Mouse (Mus musculus) limb, embryonic 14.5 days (tissue): Measurements from ENCODE around the gene Nfix. TPM values are rescaled to one million over a fixed set of nuclear protein-coding genes. Genes with fewer than 3 reads are reported as not detected.
A peak's percentile ranks its signal among the peaks of the same experiment; 100 is the strongest.

ENCODE experiments used
- ATAC-seq: fragments of 200-750 bp; cut with Nextera tagmentation; 2 replicates; pipeline ENCODE4 v1.8.0; 2017; ENCODE audit warnings: low read depth, moderate number of reproducible peaks, moderate TSS enrichment; ENCODE audit not compliant: low FRiP score
- DNase-seq: peaks from one replicate; pipeline ENCODE4 v3.0.0-alpha.2; 2015; ENCODE audit warnings: low spot score
- H3K27ac ChIP-seq: fragments of 300-500 bp; sonication (generic); replicated peaks from 2 replicates; pipeline ENCODE4 v1.5.1; 2014; ENCODE audit warnings: low read depth, mild to moderate bottlenecking, low read length, moderate library complexity, mixed read lengths
- H3K27me3 ChIP-seq: fragments of 300-500 bp; sonication (generic); 2 replicates; pipeline ENCODE4 v1.6.1; 2014; ENCODE audit warnings: low read length, mixed read lengths; ENCODE audit not compliant: control insufficient read depth, insufficient read depth
- H3K36me3 ChIP-seq: fragments of 300-500 bp; sonication (generic); 2 replicates; pipeline ENCODE4 v1.6.1; 2014; ENCODE audit warnings: mild to moderate bottlenecking, low read length, moderate library complexity, mixed read lengths; ENCODE audit not compliant: control insufficient read depth, insufficient read depth
- H3K4me1 ChIP-seq: fragments of 300-500 bp; sonication (generic); 2 replicates; pipeline ENCODE4 v1.6.1; 2014; ENCODE audit warnings: antibody characterized with exemption, low read length, mixed read lengths; ENCODE audit not compliant: control insufficient read depth, insufficient read depth
- H3K4me2 ChIP-seq: fragments of 300-500 bp; sonication (generic); replicated peaks from 2 replicates; pipeline ENCODE4 v1.6.1; 2014; ENCODE audit warnings: low read depth, mild to moderate bottlenecking, low read length, moderate library complexity; ENCODE audit not compliant: severe bottlenecking
- H3K4me3 ChIP-seq: fragments of 300-500 bp; sonication (generic); replicated peaks from 2 replicates; pipeline ENCODE4 v1.5.1; 2014; ENCODE audit warnings: low read length
- H3K9ac ChIP-seq: fragments of 300-500 bp; sonication (generic); 2 replicates; pipeline ENCODE4 v1.6.1; 2014; ENCODE audit warnings: mild to moderate bottlenecking, low read depth, low read length, moderate library complexity; ENCODE audit not compliant: severe bottlenecking
- H3K9me3 ChIP-seq: fragments of 300-500 bp; sonication (generic); 2 replicates; pipeline ENCODE4 v1.6.1; 2016; ENCODE audit warnings: low read length; ENCODE audit not compliant: control insufficient read depth
- POLR2A ChIP-seq: fragments of 200-500 bp; IDR thresholded peaks from 2 replicates; pipeline ENCODE4 v1.8.0; 2012; ENCODE audit warnings: inconsistent platforms, mild to moderate bottlenecking, moderate library complexity, borderline replicate concordance; ENCODE audit not compliant: insufficient read depth, insufficient read length; ENCODE audit errors: extremely low read depth
- WGBS: fragments of 180-500 bp; shearing (Covaris S2); extraction: QIAGEN DNeasy Blood & Tissue Kit; methylation state at CpG from one replicate; pipeline ENCODE4 v1.1.7; 2014; 5-methylcytosine and 5-hydroxymethylcytosine counted together
- polyA plus RNA-seq, 2 experiments: library from polyadenylated mRNA; depleted of rRNA in 1 of 2; stranded (reverse) in 1 of 2; unstranded in 1 of 2; fragments of >200 nt; fragmentation: Nextera tagmentation in 1 of 2; extraction: Ambion mirVana in 1 of 2; gene quantifications; 2 replicates each; pipeline versions ENCODE4 v1.2.1 to v1.2.3; 2012 to 2014

The Nfix gene
- polyA plus RNA-seq, 2 experiments: 81.2 to 100 TPM

DNA sequence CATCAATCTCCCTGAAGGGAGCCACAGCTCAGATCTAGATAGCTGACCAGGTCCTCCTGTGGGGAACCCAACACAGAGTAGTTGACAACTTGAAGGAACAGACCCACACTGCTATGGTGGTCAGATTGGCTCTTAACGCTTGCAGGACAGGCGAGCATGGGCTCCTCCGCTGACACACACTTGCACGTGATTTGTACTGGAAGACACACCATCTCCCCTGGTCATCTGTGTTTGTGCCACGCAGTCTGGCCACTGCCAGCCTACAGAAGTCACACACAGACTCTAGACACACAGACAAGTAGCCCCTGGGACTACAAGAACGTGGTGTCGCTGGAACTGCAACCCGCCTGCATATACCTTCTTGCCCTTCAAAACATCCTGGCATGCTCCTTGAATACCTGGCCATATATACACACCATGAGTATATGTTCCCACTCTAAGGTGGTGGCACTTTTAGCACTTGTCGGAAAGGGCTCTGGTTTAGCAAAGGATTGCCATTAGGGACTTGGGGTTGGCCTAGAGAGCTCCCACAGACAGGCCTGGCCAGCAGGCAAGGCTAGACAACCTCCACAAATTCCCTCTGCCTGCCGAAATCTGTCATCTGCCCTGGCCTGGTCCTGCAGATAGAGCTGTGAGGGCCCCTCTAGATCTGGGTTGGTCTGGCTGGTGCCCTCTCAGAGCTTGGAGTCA lies 1.6 kb downstream of the Nfix start:
- H3K4me3 ChIP-seq: peak overlapping the region; percentile 77
- H3K27me3 ChIP-seq: no peaks in the 10 kb centered on the region
- peak overlapping the region; percentile 93 for H3K4me2 ChIP-seq
- ATAC-seq (no peak), DNase-seq (no peak)
- H3K27ac ChIP-seq: peak overlapping the region; percentile 98
- peak overlapping the region; percentile 99 for H3K9ac ChIP-seq
- peaks cover 28% of the 10 kb centered on the region for H3K36me3 ChIP-seq
- 37% methylated on average over 10 of the region's 10 CpGs for WGBS
- TF ChIP-seq POLR2A: no peak
- H3K4me1 ChIP-seq: peaks cover 53% of the 10 kb centered on the region
- no peaks in the 10 kb centered on the region for H3K9me3 ChIP-seq

DNA sequence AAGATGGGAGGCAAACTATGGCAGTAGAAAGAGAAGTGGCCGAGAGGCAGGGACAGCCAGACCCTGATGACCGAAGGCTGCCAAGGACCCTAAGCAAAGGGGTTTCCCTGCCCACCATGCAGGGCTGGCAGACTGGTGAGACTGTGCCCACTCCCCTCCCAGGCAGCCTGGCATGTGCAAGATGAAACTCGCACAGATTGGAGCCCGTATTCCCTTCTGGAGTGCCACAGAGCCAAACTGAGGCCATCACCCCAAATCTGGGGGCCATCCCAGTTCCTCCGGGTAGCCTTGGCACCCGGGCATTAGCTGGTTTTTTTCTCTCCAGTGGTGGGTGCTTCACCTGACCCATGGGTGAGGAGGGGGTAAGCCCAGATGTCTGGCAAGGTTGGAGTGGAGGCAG lies 2.2 kb downstream of the Nfix start:
- H3K27ac ChIP-seq: no peak overlapping the region
- 71% methylated on average over 6 of the region's 6 CpGs for WGBS
- DNase-seq (no peak), ATAC-seq (no peak)
- peaks cover 32% of the 10 kb centered on the region for H3K36me3 ChIP-seq
- H3K4me1 ChIP-seq: peaks cover 51% of the 10 kb centered on the region
- peak overlapping the region; percentile 99 for H3K9ac ChIP-seq
- TF ChIP-seq POLR2A: no peak
- H3K27me3 ChIP-seq: no peaks in the 10 kb centered on the region
- peak overlapping the region; percentile 77 for H3K4me3 ChIP-seq
- H3K9me3 ChIP-seq: no peaks in the 10 kb centered on the region
- H3K4me2 ChIP-seq: peak overlapping the region; percentile 93

DNA sequence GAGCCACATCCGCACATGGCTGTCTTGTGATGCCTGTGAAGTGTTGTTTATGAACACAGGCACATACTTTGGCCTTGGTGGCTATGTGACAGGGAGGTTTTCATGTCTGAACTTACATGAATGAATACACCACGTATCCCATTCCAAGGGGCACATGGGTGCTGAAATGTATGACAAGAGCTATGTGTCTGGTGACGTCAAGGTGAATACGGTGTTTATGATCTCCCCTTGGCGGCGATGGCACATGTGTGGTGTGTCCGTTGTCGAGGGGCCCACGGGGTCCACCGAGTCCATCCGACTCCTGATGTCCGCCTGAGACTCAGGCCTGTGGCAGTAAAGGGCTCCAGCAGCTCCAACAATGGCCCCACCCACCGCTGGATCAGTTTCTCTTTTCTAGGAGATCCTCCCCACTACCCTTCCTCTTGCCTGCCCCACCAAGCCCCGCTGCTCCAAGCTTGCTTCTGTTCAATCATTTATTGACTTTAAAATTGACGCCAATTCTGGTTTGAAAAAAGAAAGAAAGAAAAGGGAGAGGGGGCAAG lies 2.8 kb downstream of the Nfix start:
- Histone ChIP-seq H3K4me3 (no peak overlapping the region), H3K27me3 (no peaks in the 10 kb centered on the region), H3K4me1 (peaks cover 48% of the 10 kb centered on the region), H3K36me3 (peaks cover 36% of the 10 kb centered on the region), H3K9ac (no peak overlapping the region), H3K4me2 (no peak overlapping the region), H3K9me3 (no peaks in the 10 kb centered on the region), H3K27ac (no peak overlapping the region)
- TF ChIP-seq POLR2A: no peak
- ATAC-seq (no peak), DNase-seq (no peak)
- WGBS: 66% methylated on average over 15 of the region's 15 CpGs

DNA sequence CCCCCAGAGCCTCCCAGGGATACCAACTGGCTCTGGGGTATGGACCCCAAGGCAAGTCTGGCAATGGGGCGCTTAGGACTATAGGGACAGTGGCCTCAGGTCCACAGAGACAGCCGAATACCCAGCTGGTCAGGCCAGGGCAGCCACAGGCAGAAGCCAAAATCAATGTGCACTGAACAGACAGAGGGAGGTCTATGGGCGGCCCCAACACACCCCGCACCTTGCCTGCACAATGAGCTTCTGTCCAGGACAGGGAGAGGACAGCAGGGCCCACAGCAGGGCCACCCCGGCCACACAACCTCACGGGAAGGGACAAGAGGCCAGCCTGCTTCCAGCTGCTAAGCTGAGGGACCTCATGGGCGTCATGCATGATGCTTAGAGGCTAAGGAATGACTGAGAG lies 5.7 kb downstream of the Nfix start:
- 55% methylated on average over 7 of the region's 7 CpGs for WGBS
- H3K9ac ChIP-seq: peak overlapping the region; percentile 36; the same call in 1 of the 2 replicates
- H3K36me3 ChIP-seq: peaks cover 39% of the 10 kb centered on the region
- peak overlapping the region; percentile 45 for H3K4me2 ChIP-seq
- peak overlapping the region; percentile 15 for H3K4me3 ChIP-seq
- H3K4me1 ChIP-seq: peaks cover 62% of the 10 kb centered on the region
- H3K27me3 ChIP-seq: no peaks in the 10 kb centered on the region
- H3K27ac ChIP-seq: peak overlapping the region; percentile 74
- TF ChIP-seq POLR2A: no peak
- DNase-seq: no peak
- H3K9me3 ChIP-seq: no peaks in the 10 kb centered on the region
- ATAC-seq: no peak

DNA sequence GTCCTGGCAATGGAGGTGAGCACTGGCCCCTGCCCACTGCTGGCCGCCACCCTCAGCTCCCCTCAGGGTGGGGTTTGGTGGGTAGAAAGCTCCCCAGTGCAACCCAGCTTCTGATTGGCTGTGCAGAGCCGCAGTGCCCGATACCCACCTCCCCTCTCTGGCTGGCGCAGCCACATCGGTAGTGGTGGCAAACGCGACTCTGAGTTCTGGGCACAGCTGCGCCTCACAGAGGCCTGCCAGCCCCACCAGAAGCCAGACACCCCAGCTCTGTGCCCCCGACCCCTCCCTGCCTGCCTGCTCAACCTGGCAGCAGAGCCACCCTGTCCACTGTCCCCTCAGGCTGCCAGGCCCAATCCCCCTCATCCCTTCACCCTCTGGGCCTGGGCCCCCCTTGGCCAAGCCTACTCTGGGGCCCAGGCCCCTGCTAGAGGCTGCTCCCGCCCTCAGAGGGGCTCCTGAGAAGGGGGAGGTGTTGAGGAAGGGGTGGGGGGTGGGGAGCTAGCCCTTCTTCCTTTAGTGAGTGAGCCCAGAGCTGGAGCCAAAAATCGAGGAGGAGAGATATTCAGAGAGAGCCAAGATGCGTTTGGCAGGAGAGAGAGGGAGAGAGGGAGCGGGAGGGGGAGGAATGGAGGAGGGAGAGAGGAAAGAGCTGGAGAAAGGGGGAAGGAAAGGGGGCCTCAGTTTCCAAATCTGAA lies 6.2 kb downstream of the Nfix start:
- ATAC-seq: peak; percentile 71
- peak; percentile 78 for DNase-seq
- H3K4me2 ChIP-seq: peak overlapping the region; percentile 45

More for the DNA sequence above, 6.2 kb downstream of the Nfix start:
- Histone ChIP-seq H3K4me1 (peaks cover 67% of the 10 kb centered on the region), H3K27ac (peak overlapping the region; percentile 74), H3K36me3 (peaks cover 39% of the 10 kb centered on the region), H3K4me3 (peak overlapping the region; percentile 15), H3K27me3 (no peaks in the 10 kb centered on the region), H3K9ac (peak overlapping the region; percentile 36; the same call in 1 of the 2 replicates), H3K9me3 (no peaks in the 10 kb centered on the region)
- WGBS: 51% methylated on average over 13 of the region's 13 CpGs
- no peak for TF ChIP-seq POLR2A
